ENCODE assay signal across 9 mouse cellular contexts in genomic region chr9:96696141-96696561, GRCm38 (mm10). TPM values are rescaled to one million over a fixed set of nuclear protein-coding genes. Genes with fewer than 3 reads are reported as not detected.
A peak's percentile ranks its signal among the peaks of the same experiment; 100 is the strongest.
DNase-seq lines count a peak whose midpoint lies in the region; ATAC-seq and TF ChIP-seq lines count a peak whose summit lies in the region.
"Had no signal": no experiment of that assay in that cellular context is flagged by ENCODE, and none has a peak within 500 bp of the region (broad histone marks: within the 10 kb centered on the region; RNA-seq: fewer than 3 reads in every experiment).

No protein-coding gene starts in this region.

- H3K4me3 ChIP-seq in kidney, postnatal 0 days (replicated peaks; ENCODE audit: low read depth, low read length) = no peak overlapping the region
- peak overlapping the region; percentile 45 for H3K4me3 ChIP-seq in olfactory bulb, adult 2 months (ENCODE audit: insufficient read depth, low read depth, low read length)

- no peaks in the 10 kb centered on the region; the same call in 1 of the 2 replicates for H3K36me3 ChIP-seq in kidney, postnatal 0 days (ENCODE audit: insufficient read depth, low read length)

- no peak overlapping the region for H3K4me2 ChIP-seq in kidney, postnatal 0 days (ENCODE audit: low read length)

- H3K27ac ChIP-seq in kidney, postnatal 0 days = peak overlapping the region; percentile 69
- peak overlapping the region; percentile 97 for H3K27ac ChIP-seq in olfactory bulb, adult 2 months (ENCODE audit: insufficient read depth, low read depth, low read length)

- no peaks in the 10 kb centered on the region for H3K4me1 ChIP-seq in kidney, postnatal 0 days (replicated peaks; ENCODE audit: insufficient read depth, low read length)
- H3K4me1 ChIP-seq in olfactory bulb, adult 2 months (ENCODE audit: control insufficient read depth, insufficient read depth, low read length) = peaks cover 21% of the 10 kb centered on the region

- DNase-seq in gastrocnemius, postnatal 25 days = peak; percentile 31
- DNase-seq in gastrocnemius, postnatal 10 days = no peak
- DNase-seq in T-cell, adult 2 months (ENCODE audit: low spot score) = peak; percentile 87
- peak; percentile 59 for DNase-seq in kidney, postnatal 0 days (ENCODE audit: low spot score)
- no peak for DNase-seq in retina, embryonic 14.5 days (ENCODE audit: low spot score)
- DNase-seq in yolk sac, embryonic 10.5 days (ENCODE audit: low spot score) = no peak

- no peaks in the 10 kb centered on the region for H3K27me3 ChIP-seq in kidney, postnatal 0 days (ENCODE audit: insufficient read depth, low read length)
- H3K27me3 ChIP-seq: CH12.LX had no signal

- WGBS in kidney, postnatal 0 days = 55% methylated on average over 12 of the region's 12 CpGs
- WGBS in olfactory bulb, adult 2 months = 26% methylated on average over 12 of the region's 12 CpGs

- H3K9ac ChIP-seq in kidney, postnatal 0 days (ENCODE audit: low read depth, low read length) = no peak overlapping the region

- no peak for TF ChIP-seq POLR2A in olfactory bulb, adult 2 months (IDR thresholded peaks at IDR 0.05; ENCODE audit: insufficient read depth, low read depth, low read length)

- peak; percentile 80 for ATAC-seq in kidney, postnatal 0 days (replicated peaks; ENCODE audit: low FRiP score, low read depth)
- ATAC-seq in megakaryocyte, adult 5-6 weeks (ENCODE audit: poor library complexity, severe bottlenecking) = no peak

- no peaks in the 10 kb centered on the region for H3K9me3 ChIP-seq in kidney, postnatal 0 days (replicated peaks; ENCODE audit: low read length)

- no peak for TF ChIP-seq CTCF in kidney, postnatal 0 days (IDR thresholded peaks at IDR 0.05; ENCODE audit: low read depth)
- TF ChIP-seq CTCF in olfactory bulb, adult 2 months (IDR thresholded peaks at IDR 0.05; ENCODE audit: insufficient read depth, low read depth, low read length) = no peak

RNA-seq across cellular contexts. Expression of gene Zbtb38, which starts 56.5 kb away (rescaled TPM):
- total RNA-seq in gastrocnemius, postnatal 25 days (2021) = 10 to 100 TPM; 19.3 to 19.8 TPM
- total RNA-seq in gastrocnemius, postnatal 10 days (2021) = 10 to 100 TPM; 13.8 to 17.9 TPM
- polyA plus RNA-seq in kidney, postnatal 0 days (2015; fragmentation: Nextera tagmentation; extraction: Ambion mirVana) = 28.3 and 28.5 TPM in 2 replicates
- 74.3 TPM in 1 of 2 replicates, not detected in the other for polyA plus RNA-seq in olfactory bulb, adult 2 months (2012; ENCODE audit: insufficient read depth, insufficient read length, low replicate concordance, missing spikeins)
- total RNA-seq in megakaryocyte, adult 5-6 weeks (2015) = 13.6 and 18.9 TPM in 2 replicates
- 18.7 and 19.8 TPM in 2 replicates for total RNA-seq in megakaryocyte, adult 5-6 weeks (2017)

Comparison
In these comparisons a context has a peak if more than half of its experiments do, and no peak if none do; other contexts are left out.
1. DNase-seq: peak in gastrocnemius, postnatal 25 days (single experiment), T-cell, adult 2 months (single experiment) and kidney, postnatal 0 days (single experiment); none in gastrocnemius, postnatal 10 days (single experiment), retina, embryonic 14.5 days (single experiment) and yolk sac, embryonic 10.5 days (single experiment).